Mouse (Mus musculus) cerebellum, adult 2 months (tissue): ENCODE measurements around the gene Ptges2. TPM values are rescaled to one million over a fixed set of nuclear protein-coding genes. Genes with fewer than 3 reads are reported as not detected.

Experiments used
- DNase-seq, 2 experiments: peaks; one replicate each; pipeline ENCODE4 v3.0.0; 2021
- H3K27ac ChIP-seq: fragments of 200-500 bp; 2 replicates; pipeline ENCODE4 v1.5.1; 2012; ENCODE audit warnings: low read length, control low read depth, inconsistent platforms; ENCODE audit not compliant: insufficient read depth
- H3K27me3 ChIP-seq: fragments of 200-500 bp; 2 replicates; pipeline ENCODE4 v1.6.1; 2012; ENCODE audit warnings: inconsistent platforms, mild to moderate bottlenecking, low read length, moderate library complexity; ENCODE audit not compliant: control insufficient read depth, insufficient read depth
- H3K4me1 ChIP-seq: fragments of 200-500 bp; 2 replicates; pipeline ENCODE4 v1.6.1; 2011; ENCODE audit warnings: low read length; ENCODE audit not compliant: control insufficient read depth, insufficient read depth
- H3K4me3 ChIP-seq: fragments of 200-500 bp; replicated peaks from 2 replicates; pipeline ENCODE3; 2011; ENCODE audit warnings: mild to moderate bottlenecking, low read depth, low read length, control low read depth; ENCODE audit not compliant: insufficient read depth
- CTCF ChIP-seq: fragments of 200-500 bp; IDR thresholded peaks from 2 replicates; pipeline ENCODE4 v1.5.1; 2011; ENCODE audit warnings: low read depth, mild to moderate bottlenecking, control low read depth, low read length, moderate library complexity, borderline replicate concordance; ENCODE audit not compliant: insufficient read depth
- POLR2A ChIP-seq: fragments of 200-500 bp; IDR thresholded peaks from 2 replicates; pipeline ENCODE4 v1.6.1; 2011; ENCODE audit warnings: low read length, control low read depth, borderline replicate concordance; ENCODE audit not compliant: insufficient read depth
- WGBS: fragments of 180-500 bp; shearing (Covaris S2); methylation state at CpG from one replicate; pipeline ENCODE4 v1.1.7; 2018; 5-methylcytosine and 5-hydroxymethylcytosine counted together
- polyA plus RNA-seq: library from polyadenylated mRNA; depleted of rRNA; stranded (reverse); fragments of >200 nt; gene quantifications from 2 replicates; pipeline ENCODE4 v1.2.3, GENCODE M21; 2012

Ptges2 gene
- polyA plus RNA-seq, 1 experiment = 60.9 TPM

- no peak for TF ChIP-seq POLR2A
- no peak for TF ChIP-seq CTCF
- H3K27ac ChIP-seq = no peak overlapping the region
- 66% methylated on average over 12 of the region's 12 CpGs for WGBS
Measured at GRCm38 (mm10) chr2:32420066-32420608, 24.4 kb downstream of the Ptges2 start.

GRCm38 (mm10) chr2:32420647-32421046, 25.0 kb downstream of the Ptges2 start:
- no peaks in the 10 kb centered on the region for H3K27me3 ChIP-seq

More at GRCm38 (mm10) chr2:32420066-32420608, 24.4 kb downstream of the Ptges2 start:
- Histone ChIP-seq H3K4me3 (no peak overlapping the region), H3K27me3 (no peaks in the 10 kb centered on the region), H3K4me1 (peaks cover 26% of the 10 kb centered on the region)
- no peak for DNase-seq

GRCm38 (mm10) chr2:32421851-32422251, 26.2 kb downstream of the Ptges2 start:
- H3K4me3 ChIP-seq = no peak overlapping the region
- 80% methylated on average over 6 of the region's 6 CpGs for WGBS

More at GRCm38 (mm10) chr2:32420647-32421046, 25.0 kb downstream of the Ptges2 start:
- 68% methylated on average over 6 of the region's 6 CpGs for WGBS
- peaks cover 26% of the 10 kb centered on the region for H3K4me1 ChIP-seq
- no peak overlapping the region for H3K27ac ChIP-seq
- no peak for DNase-seq
- no peak for TF ChIP-seq POLR2A
- no peak for TF ChIP-seq CTCF
- H3K4me3 ChIP-seq = no peak overlapping the region

GRCm38 (mm10) chr2:32423481-32424331, 28.0 kb downstream of the Ptges2 start:
- no peaks in the 10 kb centered on the region for H3K27me3 ChIP-seq
- TF ChIP-seq CTCF (no peak), POLR2A (0 out of 2 replicates have a peak, but pooled peaks have one; percentile 10)
- H3K27ac ChIP-seq = peak overlapping the region; percentile 18; the same call in 1 of the 2 replicates
- DNase-seq = peak; percentile 59 to 78
- H3K4me1 ChIP-seq = peaks cover 35% of the 10 kb centered on the region
- WGBS = 4% methylated on average over 14 of the region's 14 CpGs
- peak overlapping the region; percentile 61 for H3K4me3 ChIP-seq

More at GRCm38 (mm10) chr2:32421851-32422251, 26.2 kb downstream of the Ptges2 start:
- DNase-seq = no peak
- Histone ChIP-seq H3K4me1 (peaks cover 26% of the 10 kb centered on the region), H3K27me3 (no peaks in the 10 kb centered on the region), H3K27ac (no peak overlapping the region)
- TF ChIP-seq CTCF = no peak
- TF ChIP-seq POLR2A = no peak

- peaks cover 31% of the 10 kb centered on the region for H3K4me1 ChIP-seq
- H3K27ac ChIP-seq = no peak overlapping the region
Measured at GRCm38 (mm10) chr2:32424796-32425195, 29.1 kb downstream of the Ptges2 start.

GRCm38 (mm10) chr2:32425568-32425967, 29.9 kb downstream of the Ptges2 start:
- Histone ChIP-seq H3K27ac (no peak overlapping the region), H3K27me3 (no peaks in the 10 kb centered on the region), H3K4me1 (peaks cover 27% of the 10 kb centered on the region), H3K4me3 (no peak overlapping the region)
- WGBS = 83% methylated on average over 5 of the region's 5 CpGs
- TF ChIP-seq POLR2A = no peak
- TF ChIP-seq CTCF = no peak
- DNase-seq = no peak

More at GRCm38 (mm10) chr2:32424796-32425195, 29.1 kb downstream of the Ptges2 start:
- DNase-seq = no peak
- WGBS = 50% methylated on average over 3 of the region's 3 CpGs
- Histone ChIP-seq H3K4me3 (no peak overlapping the region), H3K27me3 (no peaks in the 10 kb centered on the region)
- no peak for TF ChIP-seq POLR2A
- TF ChIP-seq CTCF = no peak

- DNase-seq = no peak
- H3K4me1 ChIP-seq = peaks cover 27% of the 10 kb centered on the region
- 92% methylated on average over 1 of the region's 1 CpGs for WGBS
- H3K27ac ChIP-seq = no peak overlapping the region
- no peaks in the 10 kb centered on the region for H3K27me3 ChIP-seq
- TF ChIP-seq POLR2A (no peak), CTCF (no peak)
- H3K4me3 ChIP-seq = no peak overlapping the region
Measured at GRCm38 (mm10) chr2:32426141-32426540, 30.4 kb downstream of the Ptges2 start.
